Mouse (Mus musculus) ES-CJ7 (cell line): Measurements from ENCODE around the gene Tnfrsf13c.
A peak's percentile ranks its signal among the peaks of the same experiment; 100 is the strongest.

Experiments
- DNase-seq: peaks from one replicate; pipeline ENCODE4 v3.0.0; 2011; ENCODE audit warnings: low read depth, low spot score

Tnfrsf13c gene

DNA sequence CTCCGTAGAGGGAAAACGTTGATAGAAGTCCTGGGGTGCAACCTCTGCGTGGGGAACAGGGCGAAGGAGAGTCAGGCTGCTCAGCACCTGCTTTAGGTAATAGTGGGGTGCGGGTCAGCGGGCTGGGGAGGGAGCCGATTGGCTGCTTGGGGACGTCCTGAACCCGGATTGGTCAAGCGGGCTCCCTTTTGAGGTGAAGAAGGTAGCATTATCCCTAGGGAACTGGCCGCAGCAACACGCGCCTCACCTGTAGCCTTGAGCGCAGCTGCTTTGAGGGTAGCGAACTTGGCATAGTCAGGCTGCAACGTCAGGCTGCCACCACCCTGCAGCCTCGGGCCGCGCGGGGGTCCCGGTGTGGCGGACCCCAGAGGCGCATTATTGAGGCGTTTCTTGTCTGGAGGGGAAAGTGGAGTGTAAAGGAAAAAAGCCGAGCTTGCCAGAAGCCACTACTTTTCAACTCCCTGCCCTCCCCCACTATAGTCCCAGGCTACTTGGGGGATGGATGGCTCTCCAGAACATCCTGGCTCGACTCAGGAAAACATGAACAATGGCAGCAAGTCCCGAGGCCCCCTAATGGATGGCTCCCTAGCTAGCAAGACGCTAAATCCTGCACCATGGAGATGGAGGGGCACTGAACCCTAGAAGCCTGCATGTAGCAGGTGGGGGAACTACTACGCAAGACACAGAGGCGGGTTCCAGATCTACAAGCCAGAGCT is 16.5 kb downstream of the Tnfrsf13c start:
- DNase-seq = no peak

DNA sequence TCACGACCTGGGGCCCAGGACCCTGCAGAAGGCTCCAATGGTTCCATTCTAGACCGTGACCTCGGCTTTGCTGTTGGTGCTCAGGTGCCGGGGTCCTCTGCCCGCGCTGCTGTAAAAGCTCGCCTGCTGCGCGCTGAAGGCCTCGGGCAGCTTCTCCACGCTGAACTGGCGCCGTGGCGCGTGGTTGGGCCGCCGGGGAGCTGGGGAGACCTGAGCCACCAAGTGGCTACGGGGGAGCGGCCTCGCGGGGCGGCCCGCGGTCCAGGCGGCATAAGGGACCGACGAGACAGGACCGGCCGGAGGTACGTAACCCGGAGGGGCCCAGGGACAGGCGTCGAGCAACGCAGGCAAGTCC is 17.1 kb downstream of the Tnfrsf13c start:
- no peak for DNase-seq

DNA sequence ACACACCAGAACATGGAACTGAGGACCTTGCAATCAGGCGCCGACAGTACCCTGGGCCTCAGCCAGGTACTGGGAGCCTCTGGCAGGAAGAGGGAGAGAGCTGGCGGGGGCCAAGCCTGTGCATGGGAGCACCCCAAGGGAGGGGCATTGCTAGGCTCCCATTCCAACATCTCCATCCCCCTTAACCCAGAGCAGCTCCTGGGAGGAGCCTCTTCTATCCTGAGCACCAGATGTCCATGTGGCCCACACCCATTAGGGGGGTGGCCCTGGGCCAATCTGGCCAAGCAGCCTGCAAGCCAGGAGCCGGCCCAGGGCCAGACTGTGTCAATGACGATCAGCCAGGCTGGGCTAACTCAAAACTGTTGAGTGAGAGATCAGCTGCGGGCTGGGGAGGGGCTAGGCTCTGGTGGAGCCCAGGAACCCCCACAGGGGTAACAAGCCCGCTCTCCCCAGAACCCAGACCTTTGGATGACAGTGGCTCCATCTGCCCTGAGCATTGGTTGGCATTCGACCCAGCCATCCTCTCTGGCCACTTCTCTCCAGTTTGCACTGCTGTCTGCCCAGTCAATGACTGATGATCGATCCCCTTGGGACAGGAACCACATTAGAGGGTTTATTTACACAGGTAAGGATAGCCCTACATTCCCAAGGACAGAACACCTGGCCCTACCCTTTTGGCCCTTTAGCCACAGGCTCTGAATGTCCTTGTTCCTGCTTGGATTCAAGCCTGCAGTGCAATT is 17.6 kb downstream of the Tnfrsf13c start:
- DNase-seq = no peak

DNA sequence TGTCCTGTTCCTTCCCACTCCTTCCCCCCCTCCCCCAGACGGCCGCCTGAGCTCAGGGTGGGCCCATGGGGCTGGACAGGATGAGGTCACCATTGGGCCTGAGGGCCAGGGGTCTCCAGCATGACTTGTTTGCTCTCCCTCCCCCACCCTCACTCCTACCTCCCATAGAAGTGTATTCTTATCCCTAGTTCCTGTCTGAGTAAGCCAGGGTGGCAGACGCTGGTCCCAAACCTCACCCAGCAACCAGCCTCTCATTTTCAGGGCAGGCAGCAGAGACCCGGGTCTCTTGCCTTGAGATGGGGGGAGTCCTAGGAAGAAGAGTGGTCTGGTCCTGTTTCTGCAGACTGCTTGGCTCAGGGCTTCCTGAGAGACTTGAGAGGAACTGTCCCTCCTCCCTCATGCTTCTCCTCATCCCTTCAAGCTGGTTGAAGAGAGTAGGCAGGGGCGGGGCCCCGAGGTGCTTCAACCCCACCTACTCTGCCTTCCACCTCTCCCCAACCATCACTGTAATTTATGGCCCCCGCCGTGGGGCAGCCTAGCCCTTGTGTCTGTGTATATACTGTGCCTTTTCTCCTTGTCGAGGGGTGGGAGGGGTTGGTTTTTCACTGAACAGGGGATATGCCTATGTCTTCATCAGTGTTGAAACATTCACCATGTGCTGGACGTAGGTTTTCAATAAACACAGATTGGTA is 19.3 kb downstream of the Tnfrsf13c start:
- DNase-seq = no peak

DNA sequence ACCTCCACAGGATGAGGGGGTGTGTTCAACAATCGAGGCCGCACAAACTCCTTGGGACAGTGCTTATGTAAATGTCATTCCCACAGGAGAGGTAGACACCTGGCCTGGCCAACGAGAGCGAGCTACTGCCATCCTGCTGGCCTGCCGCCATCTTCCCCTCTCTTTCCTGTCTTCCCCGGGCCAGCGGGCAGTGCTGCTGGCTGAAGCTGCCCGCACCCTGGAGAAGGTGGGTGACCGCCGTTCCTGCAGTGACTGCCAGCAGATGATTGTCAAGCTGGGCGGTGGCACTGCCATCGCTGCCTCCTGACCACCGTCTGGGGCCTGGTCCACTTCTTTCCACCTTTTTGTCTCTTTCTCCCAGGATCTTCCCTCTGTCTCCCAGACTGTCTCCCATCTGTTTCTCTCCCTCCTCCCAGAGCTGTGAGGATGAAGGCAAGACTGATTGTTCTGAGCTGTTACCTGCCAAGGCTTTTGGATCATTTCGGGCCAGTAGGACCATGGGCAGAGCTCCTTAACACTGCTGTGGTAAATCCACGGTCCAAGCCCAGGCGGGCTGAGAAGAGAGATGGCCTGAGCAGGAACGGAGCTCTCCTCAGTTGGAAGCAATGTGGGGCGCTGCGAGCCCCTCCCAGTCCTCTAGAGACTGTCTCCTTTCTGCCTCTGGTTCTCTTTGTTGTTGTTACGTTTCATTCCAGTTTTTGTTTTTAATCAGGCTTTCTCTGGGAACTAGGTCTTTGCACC is 20.4 kb downstream of the Tnfrsf13c start:
- no peak for DNase-seq

DNA sequence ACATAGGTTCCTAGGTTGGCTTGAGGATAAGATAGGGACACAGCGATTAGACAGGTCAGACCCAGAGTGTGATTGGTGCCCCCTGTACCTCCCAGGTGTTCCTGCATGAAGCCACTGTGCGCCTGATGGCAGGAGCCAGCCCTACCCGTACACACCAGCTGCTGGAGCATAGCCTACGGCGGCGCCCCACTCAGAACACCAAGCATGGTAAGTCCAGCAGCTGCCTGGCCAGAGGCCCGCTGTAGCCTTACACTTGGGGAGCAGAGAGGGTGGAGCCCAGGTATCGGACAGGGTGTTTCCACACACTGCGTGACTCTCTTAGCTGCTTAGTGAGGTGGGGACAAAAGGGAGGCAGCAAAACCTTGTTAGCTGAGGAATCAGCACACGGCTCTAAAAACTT is 21.1 kb downstream of the Tnfrsf13c start:
- DNase-seq = no peak

DNA sequence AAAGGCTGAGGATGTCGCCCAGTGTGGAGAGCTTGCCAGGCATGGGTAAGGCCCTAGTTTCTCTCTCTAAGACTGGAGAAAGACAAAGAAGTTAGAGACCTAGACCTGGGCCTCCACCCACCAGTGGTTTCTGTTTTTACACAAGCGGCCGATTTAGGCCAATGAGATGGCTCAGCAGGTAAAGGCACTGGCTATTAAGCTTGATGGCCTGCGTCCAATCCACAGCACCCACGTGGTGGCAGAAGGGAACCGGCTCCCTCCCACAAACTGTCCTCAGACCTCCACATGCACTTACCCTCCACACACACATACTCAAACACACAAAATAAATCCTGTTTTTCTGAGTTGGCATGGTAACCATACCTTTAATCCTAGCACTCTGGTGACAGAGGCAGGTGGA is 22.1 kb downstream of the Tnfrsf13c start:
- no peak for DNase-seq

DNA sequence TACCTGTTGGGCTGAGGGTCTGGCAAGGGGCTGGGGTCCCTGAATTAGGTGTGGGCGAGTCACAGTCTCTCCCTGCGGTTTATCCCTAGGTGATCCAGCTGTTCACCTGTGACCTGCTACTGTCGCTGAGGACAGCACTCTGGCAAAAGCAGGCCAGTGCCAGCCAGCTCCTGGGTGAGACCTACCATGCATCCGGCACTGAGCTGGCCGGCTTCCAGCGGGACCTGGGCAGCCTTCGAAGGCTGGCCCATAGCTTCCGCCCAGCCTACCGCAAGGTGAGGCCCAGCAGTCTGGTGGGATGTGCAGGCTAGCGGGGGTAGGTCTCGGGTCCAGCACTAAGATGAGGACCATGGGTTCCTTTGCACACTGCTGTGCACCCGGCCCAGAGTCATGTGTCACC is 24.6 kb downstream of the Tnfrsf13c start:
- DNase-seq = no peak

DNA sequence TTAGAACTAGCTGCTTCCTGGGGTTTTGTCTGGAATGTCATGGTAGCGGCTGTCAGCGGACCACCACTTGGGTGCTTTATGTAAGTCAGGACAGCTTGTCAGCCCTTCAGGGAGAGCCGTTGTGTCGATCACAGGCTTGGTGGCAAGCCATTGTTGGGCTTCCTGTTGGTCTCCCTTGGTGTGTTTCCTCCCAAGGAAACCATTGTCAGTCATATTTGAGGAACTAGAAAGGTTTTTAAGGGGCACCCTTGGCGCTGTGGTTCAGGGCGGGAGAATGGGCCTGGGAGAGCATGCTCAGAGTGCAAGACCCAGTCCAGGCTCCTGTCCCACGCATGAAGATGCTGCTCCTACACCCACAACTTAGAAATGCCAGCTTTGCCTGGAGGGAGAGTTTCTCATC is 25.8 kb downstream of the Tnfrsf13c start:
- no peak for DNase-seq

DNA sequence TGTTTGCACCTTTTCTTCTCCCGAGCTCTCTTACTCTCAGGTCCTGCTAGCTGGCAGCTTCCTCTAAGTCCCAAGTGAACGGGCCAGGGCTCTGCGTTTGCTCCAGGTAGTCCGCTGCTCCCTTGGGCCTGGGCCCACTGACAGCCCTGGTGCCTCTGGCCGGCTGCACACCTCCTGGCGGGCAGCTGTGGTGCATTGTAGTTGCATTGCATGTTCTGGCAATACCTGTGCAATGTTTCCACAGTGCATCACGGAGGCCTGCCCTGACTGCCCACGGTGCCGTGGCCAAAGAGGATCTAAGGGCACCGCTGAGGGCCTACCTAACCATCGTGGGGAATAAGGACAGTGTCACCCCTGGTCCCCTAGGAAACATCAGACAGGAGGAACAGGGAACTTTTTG is 26.2 kb downstream of the Tnfrsf13c start:
- DNase-seq = no peak

DNA sequence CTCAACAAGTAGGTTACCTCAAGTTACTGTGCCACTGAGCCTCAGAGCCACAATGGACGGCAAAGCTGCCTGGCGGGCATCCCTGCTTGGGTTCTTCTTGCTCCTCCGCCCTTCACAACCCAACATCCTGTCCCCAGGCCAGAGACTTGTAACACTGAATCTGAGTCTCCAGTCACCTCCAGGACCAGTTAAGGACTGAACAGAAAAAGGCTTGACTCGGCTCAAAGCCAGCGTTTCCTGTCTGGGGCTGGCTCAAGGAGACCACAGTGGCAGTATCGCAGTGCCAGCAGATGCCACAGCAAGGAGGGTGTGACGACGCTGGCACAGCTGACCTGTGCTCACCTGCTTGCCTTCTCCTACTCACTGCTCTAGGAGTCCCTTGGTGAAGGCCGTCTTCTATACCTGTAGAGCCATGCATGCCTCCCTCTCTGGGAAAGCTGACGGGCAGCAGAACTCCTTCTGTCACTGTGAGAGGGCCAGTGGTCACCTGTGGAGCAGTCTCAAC is 26.9 kb downstream of the Tnfrsf13c start:
- no peak for DNase-seq

DNA sequence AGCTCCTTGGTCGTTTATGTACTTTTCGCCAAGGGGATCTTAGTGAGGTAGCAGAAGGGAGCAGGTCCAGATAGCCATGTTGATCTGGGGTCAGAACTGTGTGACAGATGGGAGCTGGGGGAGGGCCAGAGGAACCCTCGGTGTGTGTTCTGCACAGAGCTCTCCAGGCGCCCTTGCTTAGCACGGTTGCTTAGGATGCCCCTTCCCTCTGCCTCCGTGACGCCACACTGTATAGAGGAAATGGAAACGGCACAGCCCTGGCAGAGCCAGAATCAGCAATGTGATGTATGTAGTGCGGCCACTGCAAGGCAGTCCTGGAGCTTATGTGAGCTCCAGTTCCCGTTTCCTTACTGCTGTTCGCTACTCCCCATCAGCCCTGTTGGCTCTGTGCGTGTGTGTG is 27.9 kb downstream of the Tnfrsf13c start:
- no peak for DNase-seq

DNA sequence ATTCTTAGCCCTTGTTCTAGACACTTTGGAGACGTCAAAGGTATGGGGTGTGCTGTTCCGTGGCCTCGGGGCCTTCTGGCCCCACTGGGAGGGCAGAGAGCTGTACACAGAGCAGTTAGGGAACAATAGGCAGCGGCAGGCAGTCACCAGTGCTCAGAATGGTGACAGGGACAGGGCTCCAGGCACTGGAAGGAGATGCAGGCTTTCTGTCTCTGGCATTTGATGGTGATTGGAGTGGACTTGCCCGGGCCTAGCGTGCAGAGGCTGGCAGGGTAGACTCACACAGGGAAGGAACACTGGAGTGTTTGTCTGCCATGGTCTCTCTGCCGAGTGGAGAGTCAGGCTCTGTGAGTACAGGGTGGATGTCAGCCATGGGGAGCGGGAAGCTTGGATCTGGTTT is 31.6 kb downstream of the Tnfrsf13c start:
- no peak for DNase-seq

DNA sequence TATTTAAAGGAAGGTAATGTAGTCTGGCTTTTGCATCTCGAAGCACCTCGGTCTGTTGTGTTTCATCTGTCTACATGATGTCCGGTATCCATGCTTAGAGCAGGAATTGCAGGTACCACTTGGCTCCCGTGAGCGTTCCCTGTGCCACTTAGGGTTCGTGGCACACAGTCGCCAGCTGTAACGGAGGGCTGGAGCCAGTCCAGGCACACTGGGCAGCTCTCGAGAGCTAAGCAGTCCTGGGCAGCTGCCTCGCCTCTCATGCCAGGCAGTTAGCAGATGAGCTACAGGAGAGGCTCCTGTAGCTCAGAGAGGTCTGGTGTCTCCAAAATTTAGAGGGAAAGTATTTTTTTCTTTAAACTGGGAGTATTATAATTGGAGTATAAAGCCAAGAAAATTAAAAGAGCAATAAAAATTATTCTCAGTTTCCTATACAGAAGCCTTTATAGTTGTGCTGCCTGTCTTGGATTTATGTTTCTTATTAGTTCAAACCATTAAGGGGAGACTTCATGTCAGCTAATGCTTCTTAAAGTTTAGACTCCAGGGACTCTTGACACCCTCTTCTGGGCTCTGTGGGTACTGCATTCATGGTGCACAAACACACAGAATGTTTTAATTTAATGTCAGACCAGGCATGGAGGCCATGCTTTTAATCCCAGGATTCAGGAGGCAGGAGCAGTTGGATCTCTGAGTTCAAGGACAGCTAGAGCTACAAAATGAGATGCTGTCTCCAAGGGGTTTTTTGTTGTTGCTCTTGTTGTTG is 35.5 kb downstream of the Tnfrsf13c start:
- peak; percentile 84 for DNase-seq

DNA sequence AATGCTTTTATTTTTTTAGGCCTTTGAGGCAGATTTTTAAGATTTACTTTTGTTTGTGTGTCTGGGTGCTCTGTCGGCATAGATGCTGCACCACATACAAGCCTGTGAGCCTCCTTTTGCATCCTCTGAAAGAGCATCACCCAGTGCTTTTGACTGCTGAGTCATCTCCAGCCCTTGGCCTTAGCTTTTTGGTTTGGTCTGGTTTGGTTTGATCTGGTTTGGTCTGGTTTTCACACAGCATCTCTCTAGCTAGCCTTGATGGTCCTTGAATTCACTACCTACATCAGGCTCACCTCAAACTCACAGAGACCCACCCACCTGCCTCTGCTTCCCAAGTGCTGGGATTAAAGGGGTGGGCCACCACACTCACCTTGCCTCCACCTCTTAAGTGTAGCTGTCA is 36.2 kb downstream of the Tnfrsf13c start:
- DNase-seq = peak; percentile 97

DNA sequence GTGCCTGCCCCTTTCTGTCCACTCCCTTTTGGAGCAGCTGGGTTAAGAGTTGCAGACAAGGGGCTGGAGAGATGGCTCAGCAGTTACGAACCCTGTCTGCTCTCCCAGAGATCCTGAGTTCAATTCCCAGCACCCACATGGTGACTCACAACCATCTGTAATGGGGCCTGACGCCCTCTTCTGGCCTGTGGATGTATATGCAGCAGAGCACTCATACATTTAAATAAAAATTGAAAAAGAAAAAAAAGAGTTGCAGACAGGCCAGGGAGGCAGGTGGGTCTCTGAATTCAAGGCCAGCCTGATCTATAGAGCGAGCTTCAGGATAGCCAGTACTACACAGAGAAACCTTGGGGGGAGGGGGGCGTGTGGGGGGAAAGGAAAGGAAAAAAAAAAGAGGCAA is 36.8 kb downstream of the Tnfrsf13c start:
- DNase-seq = peak; percentile 58

DNA sequence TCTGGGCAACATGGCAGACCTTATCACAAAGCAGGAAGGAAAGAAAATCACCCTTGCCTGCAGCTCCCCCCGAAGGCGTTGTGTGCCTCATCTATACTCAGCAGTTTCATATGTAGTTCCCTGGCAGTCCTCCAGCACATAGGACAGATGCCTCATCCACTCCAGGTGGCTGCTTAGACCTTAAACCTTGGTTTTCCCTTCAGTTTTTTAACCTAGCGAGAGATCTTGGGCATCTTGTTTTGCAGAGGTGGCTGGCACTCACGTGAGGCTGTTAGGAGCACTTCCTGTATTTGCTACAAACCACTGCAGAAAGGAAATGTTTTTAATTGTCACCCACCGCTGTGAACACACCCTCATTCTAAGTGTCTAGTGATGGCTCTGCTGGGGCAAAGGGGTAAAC is 37.2 kb downstream of the Tnfrsf13c start:
- DNase-seq = no peak

DNA sequence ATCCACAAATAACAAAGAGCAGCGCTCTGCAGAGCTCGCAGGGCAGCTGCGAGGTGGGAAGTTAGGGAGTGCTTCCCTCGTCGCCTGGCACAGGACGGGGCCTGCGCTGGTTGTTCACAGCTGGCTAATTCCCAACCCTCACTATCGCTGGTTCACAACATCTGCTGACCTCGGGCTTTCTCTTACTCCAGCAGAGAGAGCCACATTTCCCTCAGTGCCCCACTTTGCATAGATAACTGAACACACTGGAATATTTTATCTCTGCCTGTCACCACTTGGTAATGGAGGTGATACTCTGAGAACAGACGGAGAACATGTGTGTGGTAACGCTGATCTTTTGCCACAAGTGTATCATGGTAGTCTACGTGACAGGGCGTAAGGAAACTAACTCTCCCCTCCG is 38.0 kb downstream of the Tnfrsf13c start:
- no peak for DNase-seq

DNA sequence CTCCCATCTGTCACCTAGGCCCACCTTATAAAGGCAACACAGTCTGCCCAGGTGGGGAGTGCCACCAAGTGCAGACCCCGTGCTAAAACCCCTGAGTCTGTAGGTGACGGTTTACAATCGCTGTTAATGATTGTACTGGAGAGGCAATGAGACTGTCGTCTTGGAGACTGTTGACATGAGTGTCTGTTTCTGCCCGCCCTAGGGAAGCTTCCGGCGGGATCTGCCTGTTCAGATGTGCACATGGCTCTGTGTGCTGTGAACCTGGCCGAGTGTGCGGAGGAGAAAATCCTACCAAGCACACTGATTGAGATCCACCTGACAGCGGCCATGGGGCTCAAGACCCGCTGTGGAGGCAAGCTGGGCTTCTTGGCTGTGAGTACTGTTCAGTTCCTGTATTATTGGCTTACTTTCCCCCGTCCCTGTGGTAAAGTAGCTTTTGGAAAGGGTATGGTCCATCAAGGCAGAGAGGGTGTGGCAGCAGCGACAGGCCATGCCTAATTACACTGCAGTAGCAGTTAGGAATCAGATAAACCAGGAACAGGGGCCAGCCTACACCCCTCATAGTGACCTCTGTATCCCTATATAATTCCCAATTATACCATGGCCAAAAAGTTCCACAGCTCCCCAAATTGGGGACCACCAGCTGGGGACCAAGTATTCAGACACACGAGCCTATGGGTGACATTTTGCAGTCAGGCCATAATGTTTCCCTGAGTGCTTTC is 38.9 kb downstream of the Tnfrsf13c start:
- no peak for DNase-seq

DNA sequence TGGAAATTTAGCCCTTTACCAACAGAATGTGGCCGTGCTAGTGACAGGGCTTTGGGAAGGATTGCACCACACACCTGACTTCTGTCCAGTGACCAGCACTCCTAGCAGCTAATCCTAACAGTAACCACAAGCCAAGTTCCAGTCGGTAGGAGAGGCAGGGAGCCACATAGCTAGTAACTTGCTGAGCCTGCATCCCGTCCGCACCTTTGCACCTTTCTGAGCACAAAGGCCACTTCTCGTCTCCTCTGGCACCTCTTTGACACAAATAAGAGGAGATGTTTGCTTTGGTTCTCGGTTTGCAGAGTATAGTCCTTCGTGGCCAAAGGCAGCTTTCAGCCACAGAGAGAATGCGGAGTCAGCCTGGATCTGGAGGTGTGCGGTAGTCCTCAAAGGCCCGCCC is 39.5 kb downstream of the Tnfrsf13c start:
- DNase-seq = no peak

DNA sequence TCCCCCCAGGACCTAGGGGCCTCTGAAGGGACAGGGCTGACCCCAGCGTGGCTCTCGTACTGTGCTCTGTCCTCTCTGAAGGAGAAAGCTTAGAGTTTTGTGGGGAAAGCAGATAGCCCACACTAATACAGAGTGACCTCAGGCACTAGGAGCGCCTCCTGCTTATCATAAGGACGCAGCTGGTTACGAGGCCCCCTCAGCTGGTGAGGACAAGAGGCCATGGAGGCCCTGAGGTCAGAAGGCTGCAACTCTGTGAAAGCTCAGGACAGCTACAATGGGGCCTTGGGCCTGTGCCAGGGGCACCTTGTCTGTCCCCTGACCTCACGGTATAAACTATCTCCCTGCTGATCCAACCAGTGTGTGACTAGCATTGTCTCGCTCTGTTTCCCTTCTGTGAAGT is 40.0 kb downstream of the Tnfrsf13c start:
- no peak for DNase-seq
